In the genomic region with DNA sequence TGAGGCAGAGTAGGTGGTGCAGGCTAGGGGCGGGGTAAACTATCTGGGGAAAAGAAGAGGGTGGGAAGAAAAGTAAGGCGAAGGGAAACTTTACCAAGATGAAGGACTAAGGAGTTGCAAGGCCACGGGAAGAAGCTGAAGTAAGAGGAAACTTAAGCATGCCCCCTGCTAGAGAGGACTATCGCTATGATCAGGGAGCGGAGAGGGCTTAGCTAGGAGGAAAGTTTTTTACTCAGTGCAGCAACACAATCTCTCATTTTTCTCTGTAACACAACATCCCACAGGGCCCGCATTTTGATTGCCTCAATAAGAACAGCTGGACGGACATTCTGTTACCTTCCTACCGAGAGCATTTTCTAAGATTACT, we compare ENCODE assay signal across 8 mouse cellular contexts. TPM values are rescaled to one million over a fixed set of nuclear protein-coding genes. Genes with fewer than 3 reads are reported as not detected.
A peak's percentile ranks its signal among the peaks of the same experiment; 100 is the strongest.
DNase-seq lines count a peak whose midpoint lies in the region; ATAC-seq and TF ChIP-seq lines count a peak whose summit lies in the region.

No protein-coding gene starts in this region.

- no peaks in the 10 kb centered on the region for H3K9me3 ChIP-seq in embryonic facial prominence, embryonic 13.5 days
- H3K9me3 ChIP-seq in intestine, embryonic 15.5 days, result no peaks in the 10 kb centered on the region

- WGBS in lung, adult 2 months, result 28% methylated on average over 8 of the region's 8 CpGs
- WGBS in embryonic facial prominence, embryonic 13.5 days, result 16% methylated on average over 8 of the region's 8 CpGs
- WGBS in intestine, embryonic 15.5 days, result 15% methylated on average over 8 of the region's 8 CpGs

- H3K4me3 ChIP-seq in lung, adult 2 months (replicated peaks; ENCODE audit: extremely low read depth, low read depth, low read length), result peak overlapping the region; percentile 70
- peak overlapping the region; percentile 51 for H3K4me3 ChIP-seq in embryonic facial prominence, embryonic 13.5 days
- peak overlapping the region; percentile 54 for H3K4me3 ChIP-seq in intestine, embryonic 15.5 days (replicated peaks)
- H3K4me3 ChIP-seq in myocyte, result peak overlapping the region; percentile 62

- no peak for DNase-seq in lung, adult 2 months
- no peak for DNase-seq in lung, postnatal 14 days
- DNase-seq in urinary bladder, postnatal 25 days (ENCODE audit: low spot score), result no peak
- DNase-seq in urinary bladder, postnatal 36 days (ENCODE audit: low spot score in 2 of 2), result no peak
- DNase-seq in cerebellum, postnatal 14 days, result no peak

- H3K9ac ChIP-seq in embryonic facial prominence, embryonic 13.5 days, result peak overlapping the region; percentile 66
- 0 out of 2 replicates have a peak overlapping the region, but pooled peaks have one; percentile 32 for H3K9ac ChIP-seq in intestine, embryonic 15.5 days

- peak overlapping the region; percentile 96 for H3K27ac ChIP-seq in embryonic facial prominence, embryonic 13.5 days
- peak overlapping the region; percentile 73 for H3K27ac ChIP-seq in intestine, embryonic 15.5 days

- peaks cover 2% of the 10 kb centered on the region; the same call in 1 of the 2 replicates for H3K4me1 ChIP-seq in lung, adult 2 months (ENCODE audit: control insufficient read depth, insufficient read depth, low read length)
- H3K4me1 ChIP-seq in embryonic facial prominence, embryonic 13.5 days, result no peaks in the 10 kb centered on the region
- no peaks in the 10 kb centered on the region for H3K4me1 ChIP-seq in intestine, embryonic 15.5 days (replicated peaks)

- TF ChIP-seq POLR2A in lung, adult 2 months (IDR thresholded peaks at IDR 0.05; ENCODE audit: borderline replicate concordance, extremely low read depth, low read depth, low read length), result no peak
- no peak for TF ChIP-seq POLR2A in myocyte (IDR thresholded peaks at IDR 0.05; ENCODE audit: insufficient read length, low read depth)

- no peaks in the 10 kb centered on the region; the same call in 1 of the 2 replicates for H3K36me3 ChIP-seq in embryonic facial prominence, embryonic 13.5 days
- no peaks in the 10 kb centered on the region for H3K36me3 ChIP-seq in intestine, embryonic 15.5 days
- peaks cover 6% of the 10 kb centered on the region for H3K36me3 ChIP-seq in myocyte (ENCODE audit: control insufficient read depth, insufficient read depth)

- peak overlapping the region; percentile 53 for H3K4me2 ChIP-seq in embryonic facial prominence, embryonic 13.5 days
- peak overlapping the region; percentile 49 for H3K4me2 ChIP-seq in intestine, embryonic 15.5 days (replicated peaks)
- H3K4me2 ChIP-seq in myocyte (ENCODE audit: low read depth), result peak overlapping the region; percentile 76

- TF ChIP-seq CTCF in lung, adult 2 months (IDR thresholded peaks at IDR 0.05; ENCODE audit: insufficient read depth, low read length), result no peak

- H3K79me2 ChIP-seq in myocyte (ENCODE audit: control insufficient read depth, insufficient read depth), result peaks cover 12% of the 10 kb centered on the region

- no peak for ATAC-seq in embryonic facial prominence, embryonic 13.5 days (ENCODE audit: insufficient number of reproducible peaks, insufficient read depth, low FRiP score, low TSS enrichment, low read depth)
- no peak for ATAC-seq in intestine, embryonic 15.5 days

- H3K27me3 ChIP-seq in embryonic facial prominence, embryonic 13.5 days, result no peaks in the 10 kb centered on the region
- no peaks in the 10 kb centered on the region for H3K27me3 ChIP-seq in intestine, embryonic 15.5 days (replicated peaks)
- no peaks in the 10 kb centered on the region for H3K27me3 ChIP-seq in myocyte (ENCODE audit: control insufficient read depth, insufficient read depth, insufficient read length)

- H3ac ChIP-seq in myocyte (ENCODE audit: control insufficient read depth, insufficient read length), result no peak overlapping the region

TF ChIP-seq in myocyte, 11 proteins besides CTCF, POLR2A, EP300 and RAD21:
- TF ChIP-seq E2F4 (IDR thresholded peaks at IDR 0.05; ENCODE audit: insufficient read depth) (no peak), MAX (IDR thresholded peaks at IDR 0.05; ENCODE audit: low read depth) (no peak), TCF12 (IDR thresholded peaks at IDR 0.05; ENCODE audit: insufficient read depth, poor library complexity, severe bottlenecking) (no peak), MYOD1 (IDR thresholded peaks at IDR 0.05; ENCODE audit: control insufficient read depth in 1 of 3, insufficient read length in 2 of 3, low read depth in 2 of 3) (no peak), TCF3 (IDR thresholded peaks at IDR 0.05; ENCODE audit: insufficient read length, low read depth) (no peak), REST (IDR thresholded peaks at IDR 0.05; ENCODE audit: insufficient read depth, insufficient read length) (no peak), CEBPB (IDR thresholded peaks at IDR 0.05; ENCODE audit: insufficient read depth, poor library complexity, severe bottlenecking) (no peak), SRF (IDR thresholded peaks at IDR 0.05; ENCODE audit: control insufficient read depth, insufficient read length, low read depth) (no peak), MYOG (IDR thresholded peaks at IDR 0.05; ENCODE audit: control insufficient read depth in 1 of 3, insufficient read depth in 1 of 3, insufficient read length in 2 of 3, low read depth in 2 of 3) (no peak), POLR2AphosphoS2 (IDR thresholded peaks at IDR 0.05; ENCODE audit: insufficient read length, low read depth) (no peak), USF1 (IDR thresholded peaks at IDR 0.05; ENCODE audit: low read depth) (no peak)

RNA-seq across cellular contexts. Expression of a gene that starts 10.8 kb away (rescaled TPM):
- 3.4 and 4.1 TPM in 2 replicates for polyA plus RNA-seq in lung, adult 2 months (2012; rRNA removed)
- polyA plus RNA-seq in embryonic facial prominence, embryonic 13.5 days (2015; fragmentation: Nextera tagmentation; extraction: Ambion mirVana), result 34.1 and 35.6 TPM in 2 replicates
- polyA plus RNA-seq in intestine, embryonic 15.5 days (2015; fragmentation: Nextera tagmentation; extraction: Ambion mirVana), result 24.7 and 29.3 TPM in 2 replicates
- polyA plus RNA-seq in myocyte (2012; fragmentation: generic; extraction: Trizol), result 7.2 TPM

RNA-seq across cellular contexts. Expression of a gene that starts 35.2 kb away (rescaled TPM):
- polyA plus RNA-seq in lung, adult 2 months (2012; rRNA removed), result 5.2 and 8.5 TPM in 2 replicates
- 96.1 and 96.7 TPM in 2 replicates for polyA plus RNA-seq in embryonic facial prominence, embryonic 13.5 days (2015; fragmentation: Nextera tagmentation; extraction: Ambion mirVana)
- polyA plus RNA-seq in intestine, embryonic 15.5 days (2015; fragmentation: Nextera tagmentation; extraction: Ambion mirVana), result 95.2 and 104 TPM in 2 replicates
- 27.8 TPM for polyA plus RNA-seq in myocyte (2012; fragmentation: generic; extraction: Trizol)
